Mouse (Mus musculus) inflammation-experienced regulatory T-cells, adult 6 months (primary cell): ENCODE results near the gene Fnip1. TPM values are rescaled to one million over a fixed set of nuclear protein-coding genes. Genes with fewer than 3 reads are reported as not detected.

Source experiments
- ATAC-seq: one replicate; pipeline ENCODE4 v1.8.0; 2017
- polyA plus RNA-seq, 3 experiments: library from polyadenylated mRNA; unstranded; fragments of 100-300 nt; shearing (Covaris generic); gene quantifications; one replicate each; pipeline ENCODE4 v1.2.1; 2017

The Fnip1 gene
- polyA plus RNA-seq, 3 experiments from 2014 or later, result 7.0 to 13.9 (median 13.4) TPM

- peak; percentile 63 for ATAC-seq
These were observed 26.7 kb downstream of the Fnip1 start for GRCm38 (mm10) chr11:54464557-54465244.

DNA sequence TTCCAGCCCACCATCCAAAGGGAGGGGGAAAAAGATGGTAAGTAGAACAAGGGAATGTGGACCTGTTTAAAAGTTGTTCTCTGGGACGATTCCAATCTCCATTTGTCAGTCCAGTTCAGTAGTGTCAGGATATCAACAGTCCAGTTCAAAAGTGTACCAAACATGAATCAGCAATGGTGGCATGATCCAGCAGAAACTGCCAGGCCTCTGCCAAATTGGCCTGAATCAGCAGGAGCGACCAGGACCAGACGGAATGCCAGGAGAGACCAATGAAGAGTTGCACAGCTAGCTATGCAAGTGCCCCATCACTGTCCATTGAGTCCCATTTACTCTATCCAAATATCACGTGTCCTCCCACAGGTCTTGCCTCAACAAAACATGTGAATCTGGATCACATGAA is 34.2 kb downstream of the Fnip1 start:
- no peak for ATAC-seq

DNA sequence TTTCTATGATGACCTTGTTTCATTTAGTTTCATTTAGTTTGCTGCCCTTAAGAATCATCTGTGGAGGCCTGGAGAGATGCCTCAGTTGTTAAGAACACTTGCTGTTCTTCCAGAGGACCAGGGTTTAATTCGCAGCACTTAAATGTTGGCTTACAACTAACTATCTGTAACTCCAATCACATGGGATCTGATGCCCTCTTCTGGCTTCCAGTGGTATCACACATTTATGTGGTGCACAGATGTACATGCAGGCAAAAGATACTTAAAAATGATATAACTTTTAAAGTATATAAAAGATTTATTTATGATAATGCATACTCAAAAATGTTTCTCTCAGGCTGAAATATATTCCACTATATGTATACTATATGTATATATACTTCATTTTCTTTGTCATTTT is 40.4 kb downstream of the Fnip1 start:
- no peak for ATAC-seq

DNA sequence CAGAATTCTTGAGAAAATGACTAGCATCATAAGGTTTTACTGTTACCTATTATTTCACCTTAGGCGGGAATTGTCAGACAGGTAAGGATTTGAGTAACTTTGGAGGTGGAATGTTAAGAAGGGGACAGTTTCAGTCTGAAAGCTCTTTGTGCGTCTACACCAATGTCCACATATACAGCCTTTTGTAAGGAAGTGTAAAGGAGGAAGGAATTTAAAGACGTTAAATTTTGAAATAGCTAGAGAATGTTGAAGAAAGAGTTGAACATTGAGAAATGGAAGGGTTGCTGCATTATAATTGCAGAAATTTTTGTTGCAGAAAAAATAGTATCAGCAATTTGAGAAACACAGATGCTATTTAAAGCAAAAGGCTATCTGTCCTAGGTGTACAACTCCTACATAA is 48.0 kb downstream of the Fnip1 start:
- ATAC-seq, result no peak

- no peak for ATAC-seq
These were observed 54.1 kb downstream of the Fnip1 start for GRCm38 (mm10) chr11:54491946-54492558.

GRCm38 (mm10) chr11:54492559-54492958 is 54.6 kb downstream of the Fnip1 start:
- peak; percentile 73 for ATAC-seq

DNA sequence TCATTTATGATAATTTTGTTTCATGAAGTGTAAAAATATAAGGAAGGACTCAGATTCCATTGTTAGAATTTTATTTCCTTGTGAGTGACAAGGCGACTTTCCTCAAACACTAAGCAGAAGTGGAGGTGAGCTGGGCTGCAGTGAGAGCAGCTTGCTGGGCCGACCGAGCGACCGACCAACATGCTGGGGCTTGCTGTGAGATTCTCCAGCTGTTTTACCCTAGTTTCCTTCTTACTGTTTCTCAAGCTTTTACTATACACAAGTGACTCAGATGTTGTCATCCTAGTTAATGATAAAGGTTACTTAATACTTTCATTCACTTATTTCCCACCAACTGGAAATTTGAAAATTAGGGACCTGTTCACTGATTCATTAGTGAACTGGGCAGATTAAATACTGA is 61.8 kb downstream of the Fnip1 start:
- no peak for ATAC-seq

DNA sequence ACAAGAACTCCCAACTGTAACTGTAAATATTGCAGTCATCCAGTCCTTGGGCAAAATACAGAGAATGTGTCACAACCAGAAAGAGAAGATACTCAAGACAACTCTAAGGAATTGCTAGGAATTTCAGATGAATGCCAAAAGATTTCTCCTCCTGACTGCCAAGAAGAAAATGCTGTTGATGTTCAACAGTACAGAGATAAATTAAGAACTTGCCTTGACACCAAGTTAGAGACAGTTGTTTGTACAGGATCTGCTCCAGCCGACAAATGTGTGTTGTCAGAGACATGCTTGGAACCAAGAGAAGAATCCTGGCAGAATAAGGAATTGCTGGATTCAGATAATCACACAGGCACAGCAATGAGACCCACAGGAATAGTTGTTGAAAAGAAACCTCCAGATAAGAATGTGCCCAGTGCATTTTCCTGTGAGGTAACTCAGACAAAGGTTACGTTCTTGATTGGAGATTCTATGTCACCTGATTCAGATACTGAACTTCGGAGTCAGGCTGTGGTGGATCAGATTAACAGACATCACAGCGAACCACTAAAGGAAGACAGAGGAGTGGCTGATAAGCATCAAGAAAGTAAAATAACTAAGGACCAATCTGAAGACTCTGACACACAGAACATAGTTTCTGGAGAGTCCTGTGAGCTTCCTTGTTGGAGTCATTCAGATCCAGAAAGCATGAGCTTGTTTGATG is 64.7 kb downstream of the Fnip1 start:
- no peak for ATAC-seq

- no peak for ATAC-seq
These were observed 75.6 kb downstream of the Fnip1 start for GRCm38 (mm10) chr11:54513584-54513983.

- no peak for ATAC-seq
These were observed 84.0 kb downstream of the Fnip1 start for GRCm38 (mm10) chr11:54521927-54522528.

DNA sequence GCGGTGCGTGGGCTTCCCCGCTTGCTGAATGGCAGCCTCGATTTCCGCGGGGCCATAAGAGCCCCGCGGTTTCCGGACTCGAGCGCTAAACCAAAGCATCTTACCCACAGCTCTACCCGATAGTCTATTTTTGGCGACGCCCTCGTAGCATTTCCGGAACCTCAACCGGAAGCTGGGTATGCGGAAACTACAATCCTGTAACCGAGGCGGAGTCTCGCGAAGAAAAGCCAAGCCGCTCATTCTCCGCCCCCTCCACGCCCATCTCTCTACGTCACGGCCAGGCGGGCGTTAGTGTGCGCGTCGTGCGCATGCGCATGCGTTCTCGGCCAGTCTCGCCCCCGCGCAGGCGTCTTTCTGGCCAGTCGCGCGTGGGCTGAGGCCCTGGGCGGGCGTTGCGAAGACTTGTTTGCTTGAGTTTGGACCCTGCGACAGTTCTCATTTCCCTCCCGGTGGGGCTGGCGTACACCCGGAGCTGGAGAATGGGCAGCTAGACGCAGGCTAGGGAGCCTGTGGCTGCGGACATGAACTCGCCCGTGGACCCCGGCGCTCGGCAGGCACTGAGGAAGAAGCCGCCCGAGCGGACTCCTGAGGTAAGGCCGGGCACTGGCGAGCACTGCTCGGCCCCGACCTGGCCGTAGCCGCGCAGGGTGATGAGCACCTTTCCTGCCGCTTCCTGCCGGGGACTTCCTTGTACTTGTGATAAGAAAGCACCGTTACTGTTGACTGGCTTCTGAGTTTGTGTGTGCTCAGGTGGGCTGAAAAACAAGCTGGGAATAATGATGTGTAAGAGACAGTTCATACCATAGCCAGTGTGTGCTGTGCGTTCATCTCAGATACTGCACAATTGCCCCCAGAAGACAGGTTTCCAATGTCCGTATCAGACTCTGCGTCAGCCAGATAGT is 84.8 kb downstream of the Fnip1 start, which contains the start of gene Rapgef6:
TSS of gene Rapgef6 (plus strand) at position 319 of the 902 bp plus-strand sequence.
- ATAC-seq, result peak; percentile 92

- no peak for ATAC-seq
These were observed 85.5 kb downstream of the Fnip1 start for GRCm38 (mm10) chr11:54523431-54524001.

GRCm38 (mm10) chr11:54528002-54528401 is 90.0 kb downstream of the Fnip1 start:
- no peak for ATAC-seq

- ATAC-seq, result no peak
These were observed 92.4 kb downstream of the Fnip1 start for GRCm38 (mm10) chr11:54530391-54530790.

GRCm38 (mm10) chr11:54530916-54531315 is 92.9 kb downstream of the Fnip1 start:
- ATAC-seq, result no peak

DNA sequence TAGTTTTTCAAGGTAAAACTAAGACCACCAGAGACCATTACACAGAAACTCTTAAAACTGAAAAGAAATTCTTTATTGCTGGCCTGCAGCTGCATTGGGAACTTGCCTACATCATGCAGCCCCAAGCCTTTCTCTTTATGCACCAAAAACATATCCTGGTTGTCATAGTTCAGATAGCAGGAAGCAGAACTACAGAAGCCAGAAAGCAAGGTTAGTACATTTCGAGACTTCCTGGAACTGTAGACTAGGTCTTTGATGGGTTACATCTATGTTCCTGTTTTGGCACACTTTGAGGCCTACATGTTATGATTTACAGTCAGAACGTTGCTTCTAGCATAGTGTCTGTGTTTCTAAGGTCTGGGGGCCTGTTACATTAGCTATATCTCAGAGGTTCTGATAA is 95.8 kb downstream of the Fnip1 start:
- peak; percentile 86 for ATAC-seq

DNA sequence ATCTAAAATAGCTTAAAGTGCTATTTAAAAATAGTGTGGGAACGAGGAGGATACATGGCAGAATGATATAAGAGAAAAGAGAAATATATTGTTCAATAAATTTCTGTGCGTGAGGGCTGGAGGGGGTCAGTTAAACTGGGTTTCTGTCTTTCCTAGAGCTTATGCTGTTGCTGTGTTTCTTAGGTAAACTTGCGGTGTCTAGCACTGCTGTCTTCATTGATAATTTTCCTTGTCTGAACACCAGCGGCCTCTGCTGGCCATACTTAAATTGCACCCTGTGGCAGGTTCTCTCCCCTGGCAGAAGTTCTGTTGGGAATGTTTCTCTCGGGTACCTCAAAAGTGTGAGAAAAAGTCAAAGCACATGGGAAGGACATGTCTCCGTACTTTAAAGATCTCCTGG is 96.9 kb downstream of the Fnip1 start:
- ATAC-seq, result peak; percentile 74

DNA sequence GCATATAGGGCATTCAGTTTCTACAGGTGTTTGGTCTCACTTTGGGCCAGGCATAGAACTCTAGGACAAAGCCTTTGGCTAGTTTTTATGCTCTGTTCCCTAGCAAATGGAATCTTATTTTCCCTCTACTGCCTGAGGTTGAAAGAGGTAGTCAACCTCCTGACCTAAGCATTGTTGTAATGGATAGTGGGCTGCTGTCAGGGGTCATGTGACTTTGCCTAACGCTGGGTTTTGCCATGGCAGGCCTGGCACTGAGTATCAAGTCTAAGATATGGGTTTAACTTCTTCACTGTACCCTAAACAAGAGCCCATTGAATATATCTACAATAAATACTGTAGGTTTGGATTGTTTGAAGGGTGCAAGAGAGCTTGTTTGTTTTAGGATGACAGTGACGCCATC is 101.0 kb downstream of the Fnip1 start:
- ATAC-seq, result no peak

GRCm38 (mm10) chr11:54539486-54539885 is 101.5 kb downstream of the Fnip1 start:
- no peak for ATAC-seq

DNA sequence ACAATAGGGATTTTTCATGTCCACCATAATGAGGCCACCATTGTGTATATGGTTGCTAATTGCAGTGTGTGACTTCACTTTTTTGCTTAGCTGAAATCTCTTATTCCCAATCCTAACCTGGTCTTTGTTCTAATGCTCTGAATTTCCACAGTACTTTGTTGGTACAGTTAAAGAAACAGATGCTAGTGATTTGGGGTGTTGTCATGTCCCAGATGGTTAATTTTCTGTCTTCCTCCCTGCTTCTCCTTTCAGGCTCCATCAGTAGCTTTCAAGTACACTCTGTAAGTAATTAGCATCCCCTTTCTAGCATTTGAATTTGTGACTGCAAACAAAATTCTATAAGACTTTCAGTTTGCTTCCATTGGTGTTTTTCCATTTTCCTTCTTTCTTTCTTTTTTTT is 102.3 kb downstream of the Fnip1 start:
- no peak for ATAC-seq

- ATAC-seq, result no peak
These were observed 104.4 kb downstream of the Fnip1 start for GRCm38 (mm10) chr11:54542414-54542813.

DNA sequence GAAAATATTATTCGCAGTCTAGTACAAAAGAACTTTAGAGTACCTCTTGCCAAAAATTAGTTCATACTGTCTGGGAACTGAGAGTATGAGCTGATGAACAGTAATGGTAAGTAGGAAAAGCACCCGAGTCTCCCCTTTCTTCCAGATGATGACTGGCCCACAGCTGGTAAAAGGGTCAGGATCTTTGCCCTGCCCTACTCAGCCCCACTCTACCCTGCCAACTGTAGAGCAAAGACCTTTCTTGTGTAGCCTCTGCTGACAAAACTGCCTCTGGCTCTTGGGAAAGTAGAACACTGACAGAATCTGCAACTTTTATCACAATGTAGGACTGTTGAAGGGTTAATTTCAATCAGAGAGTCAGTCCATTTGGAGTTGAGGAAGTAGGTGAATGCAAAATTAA is 117.0 kb downstream of the Fnip1 start:
- ATAC-seq, result no peak
